Mouse (Mus musculus) kidney, adult 18-20 months (tissue): ENCODE measurements around the gene Mmp14.

Experiments used
- DNase-seq: peaks from one replicate; pipeline ENCODE4 v3.0.0; 2021

Gene Mmp14

GRCm38 (mm10) chr14:54431334-54432077 lies at the start of gene Mmp14:
TSS of gene Mmp14 (plus strand) at chr14:54431612.
- peak; percentile 55 for DNase-seq

DNA sequence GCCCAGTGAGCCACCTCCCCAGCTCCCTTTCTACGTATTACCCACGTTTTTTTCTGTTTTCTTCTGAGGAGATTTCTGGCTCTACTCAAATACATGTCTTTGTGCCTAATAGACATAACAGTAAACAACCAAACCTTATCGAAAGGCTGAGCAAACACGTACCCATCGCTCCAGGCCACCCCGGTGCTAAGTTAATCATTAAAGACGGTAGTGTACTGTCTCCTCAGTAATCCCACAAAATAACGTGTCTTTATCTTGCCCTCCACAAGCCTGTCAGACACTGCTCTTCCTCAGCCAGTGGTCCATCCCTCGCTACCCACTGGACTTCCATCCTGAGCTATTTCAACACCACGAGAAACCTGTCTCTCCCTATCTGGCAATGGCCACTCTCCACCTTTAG lies 49.6 kb upstream of the Mmp14 start:
- DNase-seq: no peak

GRCm38 (mm10) chr14:54382641-54383040 lies 48.8 kb upstream of the Mmp14 start:
- DNase-seq: no peak

GRCm38 (mm10) chr14:54383355-54383771 lies 48.0 kb upstream of the Mmp14 start:
- DNase-seq: peak; percentile 44

GRCm38 (mm10) chr14:54384396-54384795 lies 47.0 kb upstream of the Mmp14 start:
- DNase-seq: no peak

- peak; percentile 71 for DNase-seq
Measured at GRCm38 (mm10) chr14:54385968-54386618, 45.3 kb upstream of the Mmp14 start.

GRCm38 (mm10) chr14:54387546-54387945 lies 43.9 kb upstream of the Mmp14 start:
- peak; percentile 75 for DNase-seq

- no peak for DNase-seq
Measured at GRCm38 (mm10) chr14:54390843-54391242, 40.6 kb upstream of the Mmp14 start.

- DNase-seq: no peak
Measured at GRCm38 (mm10) chr14:54393794-54394193, 37.6 kb upstream of the Mmp14 start.

GRCm38 (mm10) chr14:54394309-54394708 lies 37.1 kb upstream of the Mmp14 start:
- DNase-seq: no peak

- no peak for DNase-seq
Measured at GRCm38 (mm10) chr14:54396685-54397084, 34.7 kb upstream of the Mmp14 start.

DNA sequence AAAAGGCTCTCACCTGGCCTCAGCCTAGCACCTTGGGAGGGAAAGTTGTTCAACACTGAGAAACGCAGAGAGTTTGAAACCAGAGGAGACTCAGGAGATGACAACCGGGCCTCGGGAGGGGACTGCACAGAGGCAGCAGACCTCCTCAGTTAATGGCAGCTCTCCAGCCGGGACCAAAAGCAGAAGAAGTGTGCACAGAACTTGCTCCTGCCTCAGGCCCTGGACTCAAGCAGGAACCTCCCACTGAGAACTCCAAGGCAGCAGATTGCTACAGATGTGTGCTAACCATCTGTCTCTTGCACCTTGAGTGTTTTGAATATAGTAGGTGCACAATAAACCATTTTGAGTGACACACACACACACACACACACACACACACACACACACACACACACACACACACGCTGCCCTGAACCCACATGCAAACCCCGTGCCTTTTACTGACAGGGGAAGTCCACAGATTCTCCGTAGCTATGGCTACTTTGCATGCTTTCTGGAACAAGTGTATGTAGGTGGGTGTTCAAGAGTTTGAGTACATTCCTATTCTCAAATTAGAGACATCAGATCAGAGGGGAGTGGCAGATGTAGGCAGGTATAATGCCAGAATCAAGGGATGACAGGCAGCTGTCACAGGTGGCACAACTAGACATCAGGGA lies 33.4 kb upstream of the Mmp14 start:
- DNase-seq: no peak

DNA sequence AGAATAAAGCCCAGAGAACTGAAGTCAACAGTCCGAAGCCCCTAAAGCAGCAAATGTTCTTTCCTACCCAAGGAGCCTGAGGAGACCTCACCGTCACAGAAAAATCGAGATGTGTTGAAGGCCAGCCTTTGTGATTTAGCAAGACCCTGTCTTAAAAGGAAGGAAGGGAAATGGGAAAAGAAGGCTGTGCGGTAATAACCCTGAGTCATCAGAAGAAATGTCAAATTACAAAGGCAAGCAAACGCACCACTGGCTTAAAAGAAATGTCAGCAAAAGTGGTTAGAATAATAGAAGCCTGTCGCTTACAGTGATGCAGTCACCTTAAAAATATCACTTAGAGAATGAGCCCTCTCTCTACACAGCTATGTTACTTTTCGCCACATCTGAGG lies 32.9 kb upstream of the Mmp14 start:
- DNase-seq: no peak

GRCm38 (mm10) chr14:54398921-54399382 lies 32.5 kb upstream of the Mmp14 start:
- DNase-seq: peak; percentile 66

DNA sequence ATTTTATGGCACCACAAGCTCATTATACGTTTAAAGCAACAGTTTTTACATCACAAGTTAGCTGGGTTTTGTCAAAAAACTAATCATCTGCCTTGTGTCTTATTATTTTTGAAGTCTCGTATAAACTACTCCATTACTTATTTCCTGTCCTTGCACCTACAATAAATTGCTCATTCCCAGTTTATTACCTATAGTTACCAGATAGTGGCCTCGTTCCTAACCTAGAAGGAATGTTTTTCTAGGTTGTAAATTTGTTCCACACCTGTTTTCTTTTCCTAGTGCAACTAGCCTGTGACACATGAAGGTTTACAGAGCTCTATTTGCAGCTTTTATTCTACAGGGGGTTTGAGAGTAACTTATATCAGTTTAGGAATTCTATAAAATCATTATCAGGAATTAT lies 29.7 kb upstream of the Mmp14 start:
- no peak for DNase-seq

DNA sequence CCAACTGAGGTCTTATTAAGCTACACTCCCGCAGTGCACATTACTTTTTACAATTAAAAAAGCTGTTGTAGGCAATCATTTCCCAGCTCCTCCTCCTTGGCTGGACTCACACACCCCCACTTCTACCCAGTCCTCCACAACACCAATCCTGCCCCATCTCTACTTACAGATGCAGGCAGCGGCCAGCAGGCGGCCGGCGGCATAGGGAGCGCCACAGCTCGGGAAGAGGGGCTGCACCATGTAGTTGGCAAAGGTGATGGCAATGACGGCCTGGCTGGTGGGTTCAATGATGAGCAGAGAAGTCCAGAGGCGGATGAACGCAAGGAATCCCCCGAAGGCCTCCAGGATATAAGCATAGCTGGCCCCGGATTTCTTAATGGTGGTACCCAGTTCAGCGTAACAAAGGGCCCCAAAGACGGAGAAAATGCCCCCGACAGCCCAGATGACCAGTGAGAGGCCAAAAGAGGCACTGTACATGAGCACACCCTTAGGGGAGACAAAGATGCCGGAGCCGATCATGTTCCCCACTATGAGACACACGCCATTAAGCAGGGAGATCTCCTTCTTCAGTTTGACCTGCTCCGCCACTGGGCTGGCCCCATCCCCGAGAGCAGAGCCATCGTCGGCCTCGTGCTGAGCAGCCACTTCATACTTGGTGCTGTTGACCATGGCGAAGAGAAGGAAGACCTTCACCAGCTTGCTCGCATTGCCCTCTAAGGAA lies 22.9 kb upstream of the Mmp14 start:
- DNase-seq: peak; percentile 58

GRCm38 (mm10) chr14:54409057-54409645 lies 22.3 kb upstream of the Mmp14 start:
- no peak for DNase-seq

GRCm38 (mm10) chr14:54409980-54410810 lies 21.2 kb upstream of the Mmp14 start:
- peak; percentile 60 for DNase-seq

DNA sequence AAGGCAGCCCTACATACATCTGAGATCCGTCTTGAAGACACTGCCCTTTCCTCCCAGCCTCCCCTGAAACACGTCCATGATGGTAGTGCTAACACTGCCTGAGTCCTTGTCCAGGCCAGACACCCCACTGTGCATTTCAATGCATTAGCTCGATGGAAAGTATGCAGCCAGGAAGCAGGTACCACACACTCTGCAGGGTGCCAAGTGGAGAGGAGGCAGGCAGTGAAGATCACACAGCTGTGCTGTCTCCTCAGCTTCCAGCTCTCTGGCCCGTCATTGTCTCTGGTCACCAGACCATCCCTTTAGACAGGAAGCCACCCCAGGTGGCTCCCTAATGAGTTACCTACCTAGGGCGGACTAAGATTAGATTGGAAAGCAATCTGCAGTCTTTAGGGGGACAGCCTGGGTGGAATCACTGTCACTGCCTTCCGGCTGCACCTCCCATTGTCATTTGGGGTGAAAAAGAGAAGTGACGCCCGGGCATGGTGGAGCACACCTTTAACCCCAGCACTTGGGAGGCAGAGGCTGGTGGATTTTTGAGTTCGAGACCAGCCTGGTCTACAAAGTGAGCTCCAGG lies 19.3 kb upstream of the Mmp14 start:
- DNase-seq: no peak

DNA sequence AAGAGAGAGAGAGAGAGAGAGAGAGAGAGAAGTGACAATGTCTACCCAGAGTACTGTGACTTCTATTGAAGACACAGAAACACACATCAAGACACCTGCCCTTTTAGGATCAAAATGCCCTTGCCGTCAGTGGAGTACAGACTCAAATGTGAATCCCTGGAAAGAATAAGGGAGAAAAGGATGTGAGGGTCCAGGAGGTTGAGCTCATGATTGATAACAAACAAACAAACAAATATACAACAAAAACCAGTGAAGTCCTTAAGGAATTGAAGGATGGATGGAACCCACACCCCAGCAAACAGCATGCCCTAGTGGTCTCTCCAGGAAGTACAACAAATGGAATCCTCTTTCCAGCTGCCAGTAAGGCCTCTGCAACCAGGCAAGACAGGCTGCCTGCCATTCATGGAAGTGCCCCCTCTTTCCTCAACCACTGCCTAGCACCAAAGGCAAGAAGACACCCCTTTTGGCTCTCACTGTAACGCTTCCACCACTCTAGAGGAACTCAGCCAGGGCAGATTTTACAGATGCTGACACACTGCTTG lies 18.7 kb upstream of the Mmp14 start:
- peak; percentile 64 for DNase-seq
